Mouse (Mus musculus): ENCODE results near the gene Ccdc61.

GRCm38 (mm10) chr7:18884745-18885422 is 25.3 kb downstream of the Ccdc61 start:
- TF ChIP-seq POLR2A (IDR thresholded peaks at IDR 0.05; ENCODE audit: insufficient read depth, low read depth, low read length) (no peak), CTCF (IDR thresholded peaks at IDR 0.05) (no peak)
